Comparison of ENCODE assay signal across 19 mouse cellular contexts in genomic region chr9:60950161-60950560, GRCm38 (mm10).
DNase-seq lines count a peak whose midpoint lies in the region; ATAC-seq and TF ChIP-seq lines count a peak whose summit lies in the region.
"Had no signal": no experiment of that assay in that cellular context is flagged by ENCODE, and none has a peak within 500 bp of the region (broad histone marks: within the 10 kb centered on the region; RNA-seq: fewer than 3 reads in every experiment).

No protein-coding gene starts in this region.

- no peak for TF ChIP-seq CTCF in hindbrain, postnatal 0 days (IDR thresholded peaks at IDR 0.05; ENCODE audit: low read depth)

- peak overlapping the region; percentile 78; the same call in 1 of the 2 replicates for H3K27ac ChIP-seq in embryonic facial prominence, embryonic 12.5 days
- H3K27ac ChIP-seq in embryonic facial prominence, embryonic 10.5 days (replicated peaks): no peak overlapping the region
- peak overlapping the region; percentile 76; the same call in 1 of the 2 replicates for H3K27ac ChIP-seq in forebrain, embryonic 14.5 days (ENCODE audit: low read depth, low read length)
- H3K27ac ChIP-seq in forebrain, embryonic 11.5 days (ENCODE audit: low read depth, low read length): no peak overlapping the region
- no peak overlapping the region for H3K27ac ChIP-seq in midbrain, embryonic 11.5 days (ENCODE audit: low read depth, low read length)
- H3K27ac ChIP-seq in midbrain, embryonic 16.5 days (ENCODE audit: low read length): no peak overlapping the region
- peak overlapping the region; percentile 72; the same call in 1 of the 2 replicates for H3K27ac ChIP-seq in midbrain, embryonic 14.5 days (replicated peaks; ENCODE audit: low read depth, low read length)
- H3K27ac ChIP-seq in hindbrain, postnatal 0 days: no peak overlapping the region
- H3K27ac ChIP-seq: heart, embryonic 15.5 days; intestine, embryonic 15.5 days had no signal

- DNase-seq in embryonic facial prominence, embryonic 10.5 days (ENCODE audit: low spot score): no peak
- no peak for DNase-seq in forebrain, embryonic 14.5 days (ENCODE audit: low spot score)
- no peak for DNase-seq in forebrain, embryonic 11.5 days (ENCODE audit: low spot score)
- DNase-seq in midbrain, embryonic 11.5 days (ENCODE audit: low spot score, missing footprints): peak; percentile 31
- no peak for DNase-seq in midbrain, embryonic 14.5 days
- no peak for DNase-seq in hindbrain, postnatal 0 days (ENCODE audit: low spot score)
- DNase-seq: adrenal gland, adult 2 months; adrenal gland, postnatal 25 days; embryo, embryonic 11 days; gastrocnemius, postnatal 10 days; heart, adult 18-20 months; heart, postnatal 14 days had no signal

- H3K4me1 ChIP-seq in embryonic facial prominence, embryonic 12.5 days: peaks cover 51% of the 10 kb centered on the region
- H3K4me1 ChIP-seq in embryonic facial prominence, embryonic 10.5 days: peaks cover 48% of the 10 kb centered on the region
- H3K4me1 ChIP-seq in forebrain, embryonic 14.5 days (ENCODE audit: control insufficient read depth, insufficient read depth, low read length): peaks cover 17% of the 10 kb centered on the region
- H3K4me1 ChIP-seq in forebrain, embryonic 11.5 days (replicated peaks; ENCODE audit: control insufficient read depth, insufficient read depth, low read length): peaks cover 14% of the 10 kb centered on the region; the same call in 1 of the 2 replicates
- H3K4me1 ChIP-seq in midbrain, embryonic 11.5 days (ENCODE audit: control insufficient read depth, insufficient read depth, low read length): peaks cover 18% of the 10 kb centered on the region
- H3K4me1 ChIP-seq in midbrain, embryonic 16.5 days (ENCODE audit: control insufficient read depth, insufficient read depth, low read length): peaks cover 11% of the 10 kb centered on the region
- peaks cover 22% of the 10 kb centered on the region for H3K4me1 ChIP-seq in midbrain, embryonic 14.5 days (ENCODE audit: control insufficient read depth, insufficient read depth, low read length)
- peaks cover 14% of the 10 kb centered on the region for H3K4me1 ChIP-seq in hindbrain, postnatal 0 days (ENCODE audit: insufficient read depth, low read length)

- H3K27me3 ChIP-seq in embryonic facial prominence, embryonic 12.5 days: peaks cover 10% of the 10 kb centered on the region; the same call in 1 of the 2 replicates
- H3K27me3 ChIP-seq in embryonic facial prominence, embryonic 10.5 days (replicated peaks; ENCODE audit: low read depth, poor library complexity, severe bottlenecking): peaks cover 41% of the 10 kb centered on the region
- H3K27me3 ChIP-seq in forebrain, embryonic 14.5 days (replicated peaks; ENCODE audit: control insufficient read depth, insufficient read depth, low read length): no peaks in the 10 kb centered on the region
- no peaks in the 10 kb centered on the region for H3K27me3 ChIP-seq in forebrain, embryonic 11.5 days (ENCODE audit: control insufficient read depth, insufficient read depth, low read length)
- H3K27me3 ChIP-seq in midbrain, embryonic 11.5 days (ENCODE audit: control insufficient read depth, insufficient read depth, low read length): no peaks in the 10 kb centered on the region
- H3K27me3 ChIP-seq in midbrain, embryonic 16.5 days (ENCODE audit: control insufficient read depth, insufficient read depth, low read depth, low read length): no peaks in the 10 kb centered on the region
- no peaks in the 10 kb centered on the region for H3K27me3 ChIP-seq in midbrain, embryonic 14.5 days (ENCODE audit: control insufficient read depth, insufficient read depth, low read length)
- 0 out of 2 replicates have a peak, but pooled peaks cover 4% of the 10 kb centered on the region for H3K27me3 ChIP-seq in hindbrain, postnatal 0 days (ENCODE audit: insufficient read depth, low read length)
- H3K27me3 ChIP-seq: intestine, embryonic 15.5 days had no signal

- no peaks in the 10 kb centered on the region for H3K9me3 ChIP-seq in embryonic facial prominence, embryonic 12.5 days
- no peaks in the 10 kb centered on the region for H3K9me3 ChIP-seq in embryonic facial prominence, embryonic 10.5 days
- no peaks in the 10 kb centered on the region for H3K9me3 ChIP-seq in forebrain, embryonic 14.5 days (replicated peaks; ENCODE audit: control insufficient read depth, low read length)
- no peaks in the 10 kb centered on the region for H3K9me3 ChIP-seq in forebrain, embryonic 11.5 days (ENCODE audit: control insufficient read depth, low read length)
- no peaks in the 10 kb centered on the region for H3K9me3 ChIP-seq in midbrain, embryonic 11.5 days (ENCODE audit: control insufficient read depth, low read length)
- H3K9me3 ChIP-seq in midbrain, embryonic 16.5 days (replicated peaks; ENCODE audit: control insufficient read depth, low read length, poor library complexity, severe bottlenecking): no peaks in the 10 kb centered on the region
- no peaks in the 10 kb centered on the region for H3K9me3 ChIP-seq in midbrain, embryonic 14.5 days (ENCODE audit: control insufficient read depth, low read length)
- no peaks in the 10 kb centered on the region for H3K9me3 ChIP-seq in hindbrain, postnatal 0 days (ENCODE audit: low read length)
- H3K9me3 ChIP-seq: embryonic facial prominence, embryonic 13.5 days; heart, embryonic 15.5 days; hindbrain, embryonic 13.5 days; intestine, embryonic 15.5 days had no signal

- ATAC-seq in embryonic facial prominence, embryonic 12.5 days (ENCODE audit: insufficient number of reproducible peaks, insufficient read depth, low FRiP score, low TSS enrichment): no peak
- ATAC-seq in forebrain, embryonic 14.5 days: no peak
- no peak for ATAC-seq in forebrain, embryonic 11.5 days (replicated peaks; ENCODE audit: low FRiP score)
- ATAC-seq in midbrain, embryonic 11.5 days (ENCODE audit: low FRiP score): no peak
- no peak for ATAC-seq in midbrain, embryonic 16.5 days
- ATAC-seq in midbrain, embryonic 14.5 days (ENCODE audit: low FRiP score, low TSS enrichment): no peak
- ATAC-seq in hindbrain, postnatal 0 days: no peak
- ATAC-seq: intestine, embryonic 15.5 days had no signal

- WGBS in embryonic facial prominence, embryonic 12.5 days: 86% methylated on average over 5 of the region's 5 CpGs
- 91% methylated on average over 5 of the region's 5 CpGs for WGBS in embryonic facial prominence, embryonic 10.5 days
- 92% methylated on average over 5 of the region's 5 CpGs for WGBS in forebrain, embryonic 14.5 days
- WGBS in forebrain, embryonic 11.5 days: 93% methylated on average over 5 of the region's 5 CpGs
- 92% methylated on average over 5 of the region's 5 CpGs for WGBS in midbrain, embryonic 11.5 days
- 87% methylated on average over 5 of the region's 5 CpGs for WGBS in midbrain, embryonic 16.5 days
- 91% methylated on average over 5 of the region's 5 CpGs for WGBS in midbrain, embryonic 14.5 days
- WGBS in hindbrain, postnatal 0 days: 77% methylated on average over 5 of the region's 5 CpGs

- H3K36me3 ChIP-seq in embryonic facial prominence, embryonic 12.5 days: no peaks in the 10 kb centered on the region
- no peaks in the 10 kb centered on the region for H3K36me3 ChIP-seq in embryonic facial prominence, embryonic 10.5 days (replicated peaks)
- no peaks in the 10 kb centered on the region for H3K36me3 ChIP-seq in forebrain, embryonic 14.5 days (ENCODE audit: control insufficient read depth, insufficient read depth, low read length)
- H3K36me3 ChIP-seq in forebrain, embryonic 11.5 days (ENCODE audit: control insufficient read depth, insufficient read depth, low read length): no peaks in the 10 kb centered on the region
- no peaks in the 10 kb centered on the region for H3K36me3 ChIP-seq in midbrain, embryonic 11.5 days (ENCODE audit: control insufficient read depth, insufficient read depth, low read length)
- H3K36me3 ChIP-seq in midbrain, embryonic 16.5 days (ENCODE audit: control insufficient read depth, insufficient read depth, low read length): no peaks in the 10 kb centered on the region
- no peaks in the 10 kb centered on the region for H3K36me3 ChIP-seq in midbrain, embryonic 14.5 days (ENCODE audit: control insufficient read depth, insufficient read depth, low read length)
- no peaks in the 10 kb centered on the region for H3K36me3 ChIP-seq in hindbrain, postnatal 0 days (ENCODE audit: insufficient read depth, low read length)
- H3K36me3 ChIP-seq: embryonic facial prominence, embryonic 13.5 days; heart, embryonic 15.5 days; hindbrain, embryonic 13.5 days; intestine, embryonic 15.5 days had no signal

- H3K4me2 ChIP-seq in embryonic facial prominence, embryonic 12.5 days (replicated peaks): no peak overlapping the region
- H3K4me2 ChIP-seq in forebrain, embryonic 14.5 days (ENCODE audit: low read length): no peak overlapping the region
- no peak overlapping the region for H3K4me2 ChIP-seq in forebrain, embryonic 11.5 days (ENCODE audit: low read depth, low read length, severe bottlenecking)
- no peak overlapping the region for H3K4me2 ChIP-seq in midbrain, embryonic 11.5 days
- H3K4me2 ChIP-seq in midbrain, embryonic 16.5 days (ENCODE audit: low read length): no peak overlapping the region
- H3K4me2 ChIP-seq in midbrain, embryonic 14.5 days (ENCODE audit: low read length): no peak overlapping the region
- H3K4me2 ChIP-seq in hindbrain, postnatal 0 days (ENCODE audit: low read depth, low read length): no peak overlapping the region
- H3K4me2 ChIP-seq: heart, embryonic 11.5 days; heart, embryonic 15.5 days; hindbrain, embryonic 13.5 days; intestine, embryonic 15.5 days had no signal

- H3K9ac ChIP-seq in embryonic facial prominence, embryonic 12.5 days: no peak overlapping the region
- H3K9ac ChIP-seq in forebrain, embryonic 14.5 days (ENCODE audit: low read length): no peak overlapping the region
- no peak overlapping the region for H3K9ac ChIP-seq in forebrain, embryonic 11.5 days (ENCODE audit: low read length)
- no peak overlapping the region for H3K9ac ChIP-seq in midbrain, embryonic 11.5 days (ENCODE audit: low read length)
- no peak overlapping the region for H3K9ac ChIP-seq in midbrain, embryonic 16.5 days (ENCODE audit: low read depth, low read length)
- H3K9ac ChIP-seq in midbrain, embryonic 14.5 days (replicated peaks; ENCODE audit: low read length): no peak overlapping the region
- no peak overlapping the region for H3K9ac ChIP-seq in hindbrain, postnatal 0 days (replicated peaks; ENCODE audit: low read length)
- H3K9ac ChIP-seq: embryonic facial prominence, embryonic 13.5 days; heart, embryonic 15.5 days; hindbrain, embryonic 13.5 days; intestine, embryonic 15.5 days had no signal

- no peak overlapping the region for H3K4me3 ChIP-seq in embryonic facial prominence, embryonic 12.5 days
- H3K4me3 ChIP-seq in embryonic facial prominence, embryonic 10.5 days: no peak overlapping the region
- no peak overlapping the region for H3K4me3 ChIP-seq in forebrain, embryonic 14.5 days (ENCODE audit: low read depth, low read length)
- H3K4me3 ChIP-seq in forebrain, embryonic 11.5 days (ENCODE audit: low read depth, low read length): no peak overlapping the region
- no peak overlapping the region for H3K4me3 ChIP-seq in midbrain, embryonic 11.5 days (ENCODE audit: low read depth, low read length)
- no peak overlapping the region for H3K4me3 ChIP-seq in midbrain, embryonic 16.5 days (ENCODE audit: low read depth, low read length)
- H3K4me3 ChIP-seq in midbrain, embryonic 14.5 days (replicated peaks; ENCODE audit: low read depth, low read length): no peak overlapping the region
- H3K4me3 ChIP-seq in hindbrain, postnatal 0 days (ENCODE audit: low read length): no peak overlapping the region
- H3K4me3 ChIP-seq: embryonic facial prominence, embryonic 13.5 days; heart, embryonic 15.5 days; hindbrain, embryonic 13.5 days; intestine, embryonic 15.5 days had no signal

Comparison
In these comparisons a context has a peak if more than half of its experiments do, and no peak if none do; other contexts are left out.
1. H3K27ac ChIP-seq: peak in embryonic facial prominence, embryonic 12.5 days (single experiment), forebrain, embryonic 14.5 days (single experiment) and midbrain, embryonic 14.5 days (single experiment); none in embryonic facial prominence, embryonic 10.5 days (single experiment), forebrain, embryonic 11.5 days (single experiment), midbrain, embryonic 11.5 days (single experiment), midbrain, embryonic 16.5 days (single experiment) and hindbrain, postnatal 0 days (single experiment).